Mouse (Mus musculus) embryonic facial prominence, embryonic 14.5 days (tissue): ENCODE data around the gene Dlg2. TPM values are rescaled to one million over a fixed set of nuclear protein-coding genes. Genes with fewer than 3 reads are reported as not detected.

Source experiments
- ATAC-seq: fragments of 200-750 bp; cut with Nextera tagmentation; 2 replicates; pipeline ENCODE4 v1.8.0; 2017; ENCODE audit warnings: low read depth, moderate number of reproducible peaks, moderate TSS enrichment
- DNase-seq: peaks from one replicate; pipeline ENCODE4 v3.0.0-alpha.2; 2015; ENCODE audit warnings: low spot score
- H3K27ac ChIP-seq: fragments of 300-500 bp; sonication (generic); replicated peaks from 2 replicates; pipeline ENCODE4 v1.5.1; 2014; ENCODE audit warnings: low read depth, mild to moderate bottlenecking, low read length, moderate library complexity
- H3K27me3 ChIP-seq: fragments of 300-500 bp; sonication (generic); replicated peaks from 2 replicates; pipeline ENCODE4 v1.6.1; 2014; ENCODE audit warnings: low read length; ENCODE audit not compliant: control insufficient read depth, insufficient read depth
- H3K36me3 ChIP-seq: fragments of 300-500 bp; sonication (generic); 2 replicates; pipeline ENCODE4 v1.6.1; 2014; ENCODE audit warnings: low read length, mixed read lengths; ENCODE audit not compliant: control insufficient read depth, insufficient read depth
- H3K4me1 ChIP-seq: fragments of 300-500 bp; sonication (generic); 2 replicates; pipeline ENCODE4 v1.6.1; 2014; ENCODE audit warnings: antibody characterized with exemption, low read length; ENCODE audit not compliant: control insufficient read depth, insufficient read depth
- H3K4me2 ChIP-seq: fragments of 300-500 bp; sonication (generic); 2 replicates; pipeline ENCODE4 v1.6.1; 2014; ENCODE audit warnings: low read depth, mild to moderate bottlenecking, low read length, moderate library complexity, mixed read lengths
- H3K4me3 ChIP-seq: fragments of 300-500 bp; sonication (generic); 2 replicates; pipeline ENCODE4 v1.5.1; 2014; ENCODE audit warnings: low read depth, mild to moderate bottlenecking, low read length
- H3K9ac ChIP-seq: fragments of 300-500 bp; sonication (generic); 2 replicates; pipeline ENCODE4 v1.6.1; 2014; ENCODE audit warnings: low read depth, mild to moderate bottlenecking, low read length, moderate library complexity, mixed read lengths
- H3K9me3 ChIP-seq: fragments of 300-500 bp; sonication (generic); 2 replicates; pipeline ENCODE4 v1.6.1; 2016; ENCODE audit warnings: low read length; ENCODE audit not compliant: control insufficient read depth
- WGBS: fragments of 180-500 bp; shearing (Covaris S2); extraction: QIAGEN DNeasy Blood & Tissue Kit; methylation state at CpG from one replicate; pipeline ENCODE4 v1.1.7; 2014; 5-methylcytosine and 5-hydroxymethylcytosine counted together
- polyA plus RNA-seq: library from polyadenylated mRNA; unstranded; fragments of >200 nt; fragmentation: Nextera tagmentation; extraction: Ambion mirVana; gene quantifications from 2 replicates; pipeline ENCODE4 v1.2.1, GENCODE M21; 2014

The Dlg2 gene
- polyA plus RNA-seq, 1 experiment from 2014 or later, result 5.1 TPM

DNA sequence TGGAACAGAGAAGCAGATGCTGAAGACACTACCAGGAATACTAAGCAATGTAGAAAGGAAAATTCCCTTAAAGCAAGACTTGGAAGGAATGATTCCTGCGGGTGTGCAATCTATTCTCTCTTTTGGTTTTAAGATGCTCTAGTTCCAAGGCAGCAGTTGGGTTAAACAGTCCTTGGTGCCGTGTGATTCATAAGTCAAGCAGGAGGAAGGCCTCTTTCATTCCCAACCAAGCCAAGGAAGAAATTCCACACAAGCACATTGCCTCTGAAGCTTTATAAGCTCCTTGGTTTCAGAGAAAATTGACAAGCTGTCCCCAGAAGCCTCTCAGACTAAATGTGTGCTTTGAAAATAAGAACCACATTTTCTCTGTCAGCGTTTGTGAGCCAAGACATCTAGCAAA lies 1309.4 kb downstream of the Dlg2 start:
- peak overlapping the region; percentile 72 for H3K27ac ChIP-seq
- no peak overlapping the region for H3K4me2 ChIP-seq
- H3K9me3 ChIP-seq, result no peaks in the 10 kb centered on the region
- ATAC-seq, result no peak
- WGBS, result 44% methylated on average over 3 of the region's 3 CpGs
- H3K9ac ChIP-seq, result no peak overlapping the region
- no peaks in the 10 kb centered on the region for H3K36me3 ChIP-seq
- peak; percentile 69 for DNase-seq
- no peaks in the 10 kb centered on the region for H3K27me3 ChIP-seq
- no peak overlapping the region for H3K4me3 ChIP-seq
- H3K4me1 ChIP-seq, result no peaks in the 10 kb centered on the region; the same call in 1 of the 2 replicates

- Histone ChIP-seq H3K4me1 (no peaks in the 10 kb centered on the region; the same call in 1 of the 2 replicates), H3K27me3 (no peaks in the 10 kb centered on the region), H3K27ac (no peak overlapping the region), H3K4me2 (no peak overlapping the region), H3K4me3 (no peak overlapping the region), H3K9me3 (no peaks in the 10 kb centered on the region), H3K36me3 (no peaks in the 10 kb centered on the region), H3K9ac (no peak overlapping the region)
- no peak for DNase-seq
- ATAC-seq, result no peak
- 67% methylated on average over 4 of the region's 4 CpGs for WGBS
Measured at GRCm38 (mm10) chr7:91790949-91791564, 1314.6 kb downstream of the Dlg2 start.

- no peak overlapping the region for H3K9ac ChIP-seq
- no peaks in the 10 kb centered on the region for H3K36me3 ChIP-seq
- H3K27me3 ChIP-seq, result no peaks in the 10 kb centered on the region
- H3K4me2 ChIP-seq, result no peak overlapping the region
- no peak for DNase-seq
- H3K4me1 ChIP-seq, result no peaks in the 10 kb centered on the region
- H3K9me3 ChIP-seq, result no peaks in the 10 kb centered on the region
- WGBS, result 40% methylated on average over 4 of the region's 4 CpGs
- H3K27ac ChIP-seq, result no peak overlapping the region
- no peak for ATAC-seq
- H3K4me3 ChIP-seq, result no peak overlapping the region
Measured at GRCm38 (mm10) chr7:91806632-91807031, 1330.2 kb downstream of the Dlg2 start.

DNA sequence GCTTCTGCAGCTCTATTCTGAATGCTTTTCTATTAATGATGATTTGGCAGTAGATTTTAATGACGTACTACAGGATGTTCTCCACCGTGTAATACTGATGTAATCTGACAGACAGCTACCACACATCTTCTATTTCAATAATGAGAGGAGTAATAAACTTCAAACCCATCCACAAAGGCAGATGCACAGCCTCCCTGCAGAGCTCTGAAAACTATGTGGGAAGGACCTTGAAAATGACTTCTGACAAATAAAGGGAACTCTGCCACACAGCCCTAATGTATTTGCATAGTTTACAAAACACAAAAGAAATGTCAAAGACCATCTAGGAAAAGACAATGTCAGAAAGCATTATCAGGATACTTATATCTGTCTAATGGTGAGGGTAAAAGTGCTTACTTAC lies 1334.3 kb downstream of the Dlg2 start:
- WGBS, result 58% methylated on average over 2 of the region's 2 CpGs
- Histone ChIP-seq H3K4me3 (no peak overlapping the region), H3K27ac (no peak overlapping the region), H3K4me1 (no peaks in the 10 kb centered on the region), H3K9me3 (no peaks in the 10 kb centered on the region), H3K27me3 (no peaks in the 10 kb centered on the region), H3K4me2 (no peak overlapping the region), H3K9ac (no peak overlapping the region), H3K36me3 (no peaks in the 10 kb centered on the region)
- peak; percentile 12 for DNase-seq
- ATAC-seq, result peak; percentile 44; the same call in 1 of the 2 replicates

GRCm38 (mm10) chr7:91818004-91818403 lies 1341.5 kb downstream of the Dlg2 start:
- no peaks in the 10 kb centered on the region for H3K9me3 ChIP-seq
- ATAC-seq, result no peak

GRCm38 (mm10) chr7:91832207-91832606 lies 1355.7 kb downstream of the Dlg2 start:
- Histone ChIP-seq H3K4me1 (no peaks in the 10 kb centered on the region), H3K27me3 (no peaks in the 10 kb centered on the region), H3K4me3 (no peak overlapping the region), H3K4me2 (no peak overlapping the region), H3K27ac (no peak overlapping the region), H3K9me3 (no peaks in the 10 kb centered on the region), H3K36me3 (no peaks in the 10 kb centered on the region), H3K9ac (no peak overlapping the region)
- ATAC-seq (peak; percentile 41), DNase-seq (peak; percentile 32)
- WGBS, result 56% methylated on average over 5 of the region's 5 CpGs

More at GRCm38 (mm10) chr7:91818004-91818403, 1341.5 kb downstream of the Dlg2 start:
- no peak overlapping the region for H3K4me2 ChIP-seq
- H3K27me3 ChIP-seq, result no peaks in the 10 kb centered on the region
- H3K36me3 ChIP-seq, result no peaks in the 10 kb centered on the region
- WGBS, result 44% methylated on average over 1 of the region's 1 CpGs
- DNase-seq, result no peak
- H3K27ac ChIP-seq, result no peak overlapping the region
- H3K9ac ChIP-seq, result no peak overlapping the region
- H3K4me3 ChIP-seq, result no peak overlapping the region
- no peaks in the 10 kb centered on the region for H3K4me1 ChIP-seq

DNA sequence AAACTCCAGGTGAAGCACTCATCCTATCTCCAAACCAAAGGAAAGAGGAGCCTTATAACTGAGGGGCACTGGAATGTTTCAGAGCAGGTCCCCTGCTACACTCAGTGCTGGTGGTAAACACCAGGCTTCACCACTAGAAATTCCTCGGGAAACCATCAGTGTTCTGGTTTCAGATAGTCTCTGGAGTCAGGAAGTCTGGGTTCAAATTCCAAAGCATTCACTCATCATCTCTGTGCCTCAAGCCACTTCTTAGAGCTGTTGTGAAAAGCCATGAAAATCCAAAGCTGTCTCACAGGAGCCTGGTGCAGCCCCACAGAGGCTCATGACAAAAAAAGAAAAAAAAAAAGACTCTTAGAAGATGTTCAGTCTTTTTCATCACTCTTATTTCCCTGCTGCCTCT lies 1369.3 kb downstream of the Dlg2 start:
- no peaks in the 10 kb centered on the region for H3K4me1 ChIP-seq
- H3K4me3 ChIP-seq, result no peak overlapping the region
- H3K4me2 ChIP-seq, result no peak overlapping the region
- H3K36me3 ChIP-seq, result no peaks in the 10 kb centered on the region
- no peak for ATAC-seq
- H3K9me3 ChIP-seq, result no peaks in the 10 kb centered on the region
- WGBS, result 24% methylated on average over 1 of the region's 1 CpGs
- H3K9ac ChIP-seq, result no peak overlapping the region
- no peak for DNase-seq
- no peak overlapping the region for H3K27ac ChIP-seq
- H3K27me3 ChIP-seq, result no peaks in the 10 kb centered on the region

GRCm38 (mm10) chr7:91849364-91849763 lies 1372.9 kb downstream of the Dlg2 start:
- H3K9me3 ChIP-seq, result no peaks in the 10 kb centered on the region
- DNase-seq (no peak), ATAC-seq (no peak)
- H3K27me3 ChIP-seq, result no peaks in the 10 kb centered on the region
- no peak overlapping the region for H3K9ac ChIP-seq
- no peak overlapping the region for H3K27ac ChIP-seq
- no peak overlapping the region for H3K4me2 ChIP-seq
- no peak overlapping the region for H3K4me3 ChIP-seq
- H3K36me3 ChIP-seq, result no peaks in the 10 kb centered on the region
- no peaks in the 10 kb centered on the region for H3K4me1 ChIP-seq

- H3K9ac ChIP-seq, result no peak overlapping the region
Measured at GRCm38 (mm10) chr7:91853653-91854052, 1377.2 kb downstream of the Dlg2 start.

More at GRCm38 (mm10) chr7:91853653-91854052, 1377.2 kb downstream of the Dlg2 start:
- Histone ChIP-seq H3K4me3 (no peak overlapping the region), H3K27me3 (no peaks in the 10 kb centered on the region), H3K4me2 (no peak overlapping the region), H3K4me1 (no peaks in the 10 kb centered on the region), H3K27ac (no peak overlapping the region), H3K36me3 (no peaks in the 10 kb centered on the region), H3K9me3 (no peaks in the 10 kb centered on the region)
- no peak for ATAC-seq
- 46% methylated on average over 4 of the region's 4 CpGs for WGBS
- DNase-seq, result no peak
